Mouse (Mus musculus) left cerebral cortex, adult 2 months (tissue): Measurements from ENCODE around the gene Trp53rka. TPM values are rescaled to one million over a fixed set of nuclear protein-coding genes. Genes with fewer than 3 reads are reported as not detected.
"Not testable (repeated sequence)": the region's sequence is repeated elsewhere in the genome, so short reads cannot be mapped to it uniquely, and the experiment has no call there.

ENCODE experiments used
- DNase-seq, 2 experiments: peaks; one replicate each; pipeline ENCODE4 v3.0.0; 2021 to 2022; ENCODE audit warnings: low spot score in 2 of 2, mixed read lengths in 1 of 2; ENCODE audit errors: extremely low spot score in 1 of 2
- H3K27ac ChIP-seq: fragments of 200-600 bp; 2 replicates; pipeline ENCODE4 v1.8.1; 2022
- H3K4me3 ChIP-seq: fragments of 200-600 bp; 2 replicates; pipeline ENCODE4 v1.8.1; 2022
- CTCF ChIP-seq: fragments of 200-600 bp; IDR thresholded peaks from 2 replicates; pipeline ENCODE4 v1.8.1; 2022; ENCODE audit warnings: antibody characterized with exemption, mild to moderate bottlenecking, moderate library complexity
- intact Hi-C: fragments of 180-260 bp; cut with DNase I; formaldehyde crosslinking; loops from one replicate; pipeline ENCODE4 v1.15.1; 2025
- long read RNA-seq, 2 experiments: library from polyadenylated mRNA; stranded (forward); transcript quantifications; one replicate each; pipeline ENCODE4 v2.0.0; 2021; ENCODE audit warnings: borderline mapping rate in 2 of 2
- total RNA-seq, 2 experiments: library from RNA; stranded (reverse); gene quantifications; 2 replicates each; pipeline ENCODE4 v1.2.3; 2021

The Trp53rka gene
- 10 to 100 TPM; 21.5 to 22.0 TPM for total RNA-seq
- long read RNA-seq, experiment 1, transcript Trp53rka-201 (2 exons, 1,880 nt) = major isoform, 19 of 24 reads
- long read RNA-seq, experiment 1, partial matches to known transcripts = 0 of 24 reads
- long read RNA-seq, experiment 1, other reads (novel, unspliced or antisense) = 5 of 24 reads
- long read RNA-seq, experiment 2, transcript Trp53rka-201 (2 exons, 1,880 nt) = major isoform, 23 of 30 reads
- long read RNA-seq, experiment 2, partial matches to known transcripts = 0 of 30 reads
- long read RNA-seq, experiment 2, other reads (novel, unspliced or antisense) = 7 of 30 reads

GRCm38 (mm10) chr2:165492648-165493553 lies at the start of gene Trp53rka:
Trp53rka (minus strand) TSS chr2:165493324.
- intact Hi-C loops = no loop called here
- Histone ChIP-seq H3K4me3 (peak within 1 kb of the TSS; percentile 89), H3K27ac (peak within 1 kb of the TSS; percentile 89)
- no peak for TF ChIP-seq CTCF
- peak; percentile 83 to 85 for DNase-seq

DNA sequence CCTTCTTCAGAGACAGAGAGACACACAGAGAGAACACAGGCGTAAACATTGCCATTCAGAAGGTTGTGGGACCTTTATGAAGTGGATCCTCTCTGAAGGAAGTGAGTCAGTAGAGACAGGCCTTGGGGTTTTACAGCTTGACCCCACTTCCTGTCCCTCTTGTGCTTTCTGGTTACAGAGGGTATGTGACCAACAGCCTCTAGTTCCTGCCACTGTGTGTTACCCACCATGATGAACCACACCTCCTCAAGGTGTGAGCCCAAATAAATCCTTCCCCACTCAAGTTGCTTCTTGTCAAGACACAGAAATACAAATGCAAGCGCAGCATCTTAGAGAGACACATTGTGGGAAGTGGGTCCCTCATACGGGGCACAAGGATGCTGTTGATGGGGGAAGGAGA lies 47.9 kb upstream of the Trp53rka start:
- no peak overlapping the region for H3K4me3 ChIP-seq
- DNase-seq = no peak
- TF ChIP-seq CTCF = no peak
- intact Hi-C loops = loop anchor here (10.0 kb wide), 1 partner anchor 414 kb away; no protein-coding TSS in a partner anchor
- no peak overlapping the region for H3K27ac ChIP-seq

DNA sequence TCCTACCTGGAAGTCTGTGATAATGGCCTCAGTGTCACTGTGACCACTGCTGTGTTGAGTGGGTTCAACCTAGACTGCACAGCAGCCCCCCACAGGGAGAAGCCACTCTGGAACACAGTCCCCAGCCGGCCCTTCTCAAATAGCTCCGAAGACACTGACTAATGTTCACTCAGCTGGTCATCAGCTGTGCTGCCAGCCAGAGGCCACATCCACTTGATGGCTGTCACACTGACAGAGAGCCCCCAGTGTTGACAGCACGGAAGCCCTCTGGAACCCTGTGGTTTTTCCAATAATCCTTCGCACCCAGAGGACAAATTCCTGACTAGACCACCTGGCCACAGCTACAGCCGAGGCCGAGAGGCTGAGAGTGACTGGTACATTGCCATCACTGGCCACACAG lies 40.7 kb upstream of the Trp53rka start:
- intact Hi-C loops = no loop called here
- H3K27ac ChIP-seq = no peak overlapping the region
- DNase-seq = no peak
- no peak overlapping the region for H3K4me3 ChIP-seq
- no peak for TF ChIP-seq CTCF

DNA sequence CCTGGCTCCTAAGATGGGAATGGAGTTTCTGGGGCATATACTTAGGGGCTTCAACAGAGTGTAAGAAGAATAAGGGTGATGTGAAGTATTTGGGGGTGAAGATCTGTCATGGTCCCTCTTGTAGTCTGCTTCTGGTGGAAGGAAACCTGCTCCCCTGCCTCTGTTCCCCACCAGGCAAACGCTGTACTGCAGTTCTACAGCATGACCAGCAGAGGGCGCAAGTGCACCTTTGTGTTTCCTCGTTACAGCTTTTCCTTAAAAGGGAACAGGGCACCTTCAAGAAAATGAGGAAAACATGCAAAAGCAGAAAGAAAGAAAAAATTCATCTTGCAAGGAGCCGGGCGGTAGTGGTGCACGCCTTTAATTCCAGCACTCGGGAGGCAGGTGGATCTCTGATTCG lies 36.0 kb upstream of the Trp53rka start:
- DNase-seq = peak; percentile 56 to 76
- H3K27ac ChIP-seq = no peak overlapping the region
- no peak overlapping the region for H3K4me3 ChIP-seq
- peak; percentile 99 for TF ChIP-seq CTCF
- intact Hi-C loops = loop anchor here (1.0 to 5.0 kb wide), 3 partner anchors 222 to 518 kb away; no protein-coding TSS in a partner anchor

DNA sequence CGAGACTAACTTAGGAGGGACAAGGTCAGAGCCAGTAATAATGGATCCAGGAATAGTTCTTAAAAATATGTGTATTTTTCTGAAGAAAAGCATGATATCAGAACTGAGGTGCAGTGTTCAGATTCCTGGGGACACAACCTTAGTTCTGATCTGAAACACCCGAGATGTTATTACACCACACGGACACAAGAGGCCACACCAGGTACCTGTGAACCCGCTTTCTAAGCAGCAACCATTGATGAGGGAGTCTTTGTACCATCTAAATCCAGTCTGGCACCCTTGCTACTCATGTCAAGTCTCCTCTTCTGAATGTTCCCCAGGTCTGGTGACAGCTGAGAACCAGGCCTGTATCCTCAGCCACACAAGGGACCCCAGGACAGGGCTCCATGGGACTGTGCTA lies 32.5 kb upstream of the Trp53rka start:
- Histone ChIP-seq H3K27ac (no peak overlapping the region), H3K4me3 (no peak overlapping the region)
- intact Hi-C loops = loop anchor here (5.0 kb wide), 2 partner anchors 397 to 522 kb away; no protein-coding TSS in a partner anchor
- no peak for DNase-seq
- peak; percentile 54 for TF ChIP-seq CTCF

- Histone ChIP-seq H3K27ac (no peak overlapping the region), H3K4me3 (no peak overlapping the region)
- DNase-seq = no peak
- no peak for TF ChIP-seq CTCF
- intact Hi-C loops = no loop called here
These were observed 22.1 kb upstream of the Trp53rka start for GRCm38 (mm10) chr2:165515178-165515728.

GRCm38 (mm10) chr2:165512870-165513600 lies 19.9 kb upstream of the Trp53rka start:
- TF ChIP-seq CTCF = no peak
- DNase-seq = no peak
- H3K4me3 ChIP-seq = no peak overlapping the region
- intact Hi-C loops = no loop called here
- H3K27ac ChIP-seq = no peak overlapping the region; the same call in 1 of the 2 replicates

- no peak for TF ChIP-seq CTCF
- no peak overlapping the region for H3K4me3 ChIP-seq
- intact Hi-C loops = no loop called here
- DNase-seq = no peak
- peak overlapping the region; percentile 15; the same call in 1 of the 2 replicates for H3K27ac ChIP-seq
These were observed 19.3 kb upstream of the Trp53rka start for GRCm38 (mm10) chr2:165512426-165512825.

DNA sequence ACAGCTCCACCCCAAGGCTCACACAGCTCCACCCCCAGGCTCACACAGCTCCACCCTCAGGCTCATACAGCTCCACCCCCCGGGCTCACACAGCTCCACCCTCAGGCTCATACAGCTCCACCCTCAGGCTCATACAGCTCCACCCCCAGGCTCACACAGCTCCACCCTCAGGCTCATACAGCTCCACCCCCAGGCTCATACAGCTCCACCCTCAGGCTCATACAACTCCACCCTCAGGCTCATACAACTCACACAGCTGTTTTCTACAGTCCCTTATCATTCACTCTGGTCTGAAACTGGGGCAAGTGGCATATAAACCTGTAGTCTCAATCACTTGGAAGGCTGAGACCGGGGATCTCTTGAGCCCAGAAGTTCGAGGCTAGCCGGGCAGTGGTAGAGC lies 18.4 kb upstream of the Trp53rka start:
- intact Hi-C loops, H3K4me3 ChIP-seq, DNase-seq: not testable (repeated sequence)
- 0 out of 2 replicates have a peak overlapping the region, but pooled peaks have one; percentile 15 for H3K27ac ChIP-seq

DNA sequence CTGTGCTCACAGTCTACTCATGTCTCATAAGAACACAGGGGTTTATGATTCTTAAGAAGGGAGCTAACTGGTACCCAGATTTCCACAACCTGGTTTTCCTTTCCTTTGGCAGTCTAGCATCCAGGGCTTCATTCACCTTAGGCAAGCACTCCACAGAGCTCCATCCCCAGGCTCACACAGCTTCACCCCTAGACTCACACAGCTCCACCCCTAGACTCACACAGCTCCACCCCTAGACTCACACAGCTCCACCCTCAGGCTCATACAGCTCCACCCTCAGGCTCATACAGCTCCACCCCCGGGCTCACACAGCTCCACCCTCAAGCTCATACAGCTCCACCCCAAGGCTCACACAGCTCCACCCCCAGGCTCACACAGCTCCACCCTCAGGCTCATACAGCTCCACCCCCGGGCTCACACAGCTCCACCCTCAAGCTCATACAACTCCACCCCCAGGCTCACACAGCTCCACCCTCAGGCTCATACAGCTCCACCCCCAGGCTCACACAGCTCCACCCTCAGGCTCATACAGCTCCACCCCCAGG lies 17.9 kb upstream of the Trp53rka start:
- DNase-seq, intact Hi-C loops, H3K4me3 ChIP-seq: not testable (repeated sequence)
- H3K27ac ChIP-seq = peak overlapping the region; percentile 81

DNA sequence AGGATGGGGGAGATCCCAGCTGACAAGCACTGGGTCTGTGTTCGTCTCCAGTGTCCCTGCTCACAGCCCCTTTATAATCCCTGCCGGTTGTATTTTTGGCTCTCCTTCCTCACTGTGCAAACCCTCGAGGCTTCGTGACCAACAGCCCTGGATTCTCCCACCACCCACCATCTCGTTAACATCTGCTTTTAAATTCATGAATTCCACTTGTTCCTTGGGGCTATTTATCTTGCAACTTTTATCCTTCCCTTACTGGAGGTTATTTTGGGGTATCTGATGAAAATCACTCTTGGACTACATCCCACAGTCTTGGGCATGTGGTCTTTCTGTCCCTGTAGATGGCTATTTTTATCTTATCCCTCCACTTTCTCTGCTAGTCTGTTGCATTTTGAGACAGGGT lies 17.3 kb upstream of the Trp53rka start:
- intact Hi-C loops = no loop called here
- no peak for DNase-seq
- TF ChIP-seq CTCF = no peak
- peak overlapping the region; percentile 81 for H3K27ac ChIP-seq
- no peak overlapping the region for H3K4me3 ChIP-seq
